Mouse (Mus musculus) kidney, adult 18-20 months (tissue): ENCODE data around the gene Col5a3.
A peak's percentile ranks its signal among the peaks of the same experiment; 100 is the strongest.

Source experiments
- DNase-seq: peaks from one replicate; pipeline ENCODE4 v3.0.0; 2021

Gene Col5a3

DNA sequence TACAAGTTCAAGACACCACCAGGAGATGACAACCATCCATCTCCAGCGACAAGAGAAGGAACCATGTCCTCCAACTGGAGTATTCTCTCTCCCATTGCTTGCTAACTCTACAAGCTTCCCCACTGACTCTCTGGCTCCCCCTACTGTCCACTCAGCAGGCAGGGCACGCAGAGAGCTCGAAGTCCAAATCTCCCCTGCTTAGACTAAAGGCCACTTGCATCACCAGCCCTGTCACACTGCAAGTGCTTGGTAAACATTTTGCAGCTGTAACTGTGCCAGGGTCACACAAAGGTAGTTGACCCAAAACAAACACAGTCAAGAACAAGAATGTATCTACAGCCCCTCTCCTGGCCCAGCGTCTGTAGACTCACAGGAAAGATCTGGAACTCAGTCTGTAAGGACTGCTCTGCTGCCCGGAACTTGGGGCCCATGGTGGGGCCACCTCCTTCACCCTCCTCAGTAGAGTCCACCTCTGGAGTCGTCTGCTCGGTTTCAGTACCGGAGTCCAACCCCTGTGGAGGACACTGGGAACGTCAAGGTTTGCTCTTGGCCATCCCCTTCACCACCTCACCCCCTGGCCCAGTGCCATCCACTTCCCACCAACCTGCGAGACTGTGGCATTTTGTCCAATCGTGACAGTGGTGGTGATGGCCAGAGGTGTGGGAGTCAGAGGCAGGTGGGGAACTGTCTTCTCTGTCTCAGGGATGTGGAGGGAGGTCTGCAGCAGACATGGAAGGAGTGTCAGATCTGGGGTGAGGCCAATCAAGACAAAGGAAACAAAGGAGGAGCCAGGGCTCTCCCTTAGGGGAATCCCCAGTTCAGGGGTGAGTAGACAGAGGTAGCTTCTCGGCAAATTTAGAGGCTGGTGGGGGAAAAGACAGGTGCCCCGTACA lies 10.4 kb downstream of the Col5a3 start:
- DNase-seq = peak; percentile 67

DNA sequence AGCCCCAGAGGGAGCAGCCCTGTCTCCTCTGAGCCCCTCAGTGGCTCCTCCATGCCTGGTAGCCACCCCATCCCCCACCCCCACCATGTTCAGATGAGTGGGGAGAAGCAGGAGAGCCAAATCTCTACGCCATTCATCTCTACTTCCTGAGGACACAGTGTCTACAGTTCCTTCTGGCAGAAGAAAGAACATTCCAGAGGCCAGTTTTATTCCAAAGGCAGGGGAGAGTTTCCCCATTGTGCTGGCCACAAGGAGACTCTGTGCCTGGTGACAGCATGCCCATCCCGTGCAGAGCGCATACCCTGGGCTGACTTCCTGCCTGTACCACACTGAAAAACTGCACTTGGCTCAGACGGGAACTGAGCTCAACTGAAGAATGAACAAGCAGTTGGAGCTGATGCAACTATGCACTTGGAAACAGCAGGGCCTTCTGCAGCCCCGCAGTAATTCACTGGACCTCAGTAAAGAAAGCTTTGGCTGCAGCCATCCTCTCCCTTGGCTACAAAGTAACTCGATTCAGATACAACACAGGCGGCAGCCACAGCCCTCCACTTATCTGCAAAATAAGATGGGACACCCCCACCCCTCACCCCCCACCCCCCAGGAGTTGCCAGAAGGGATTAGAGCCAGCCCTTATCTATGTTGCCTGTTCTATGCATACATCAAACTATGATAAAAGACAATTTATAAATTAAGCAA lies 20.6 kb downstream of the Col5a3 start:
- DNase-seq = peak; percentile 22

DNA sequence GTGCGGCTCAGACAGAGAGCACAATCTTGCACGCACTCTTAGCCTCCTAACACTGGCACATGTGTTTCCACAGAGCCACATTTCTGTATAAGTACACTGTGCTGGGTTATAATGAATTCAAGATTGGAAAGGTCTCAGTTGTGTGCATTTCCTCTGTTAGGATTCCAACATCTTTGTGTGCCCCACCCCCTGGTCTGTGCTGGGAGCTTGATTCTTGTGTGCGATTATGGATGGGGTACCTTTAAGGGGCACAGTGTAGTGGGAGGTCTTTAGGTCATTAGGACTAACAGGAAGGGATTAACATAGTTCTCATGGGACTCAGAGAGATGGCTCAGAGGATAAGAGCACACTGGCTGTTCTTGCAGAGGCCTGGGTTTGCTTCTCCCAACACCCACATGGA lies 24.5 kb downstream of the Col5a3 start:
- no peak for DNase-seq

DNA sequence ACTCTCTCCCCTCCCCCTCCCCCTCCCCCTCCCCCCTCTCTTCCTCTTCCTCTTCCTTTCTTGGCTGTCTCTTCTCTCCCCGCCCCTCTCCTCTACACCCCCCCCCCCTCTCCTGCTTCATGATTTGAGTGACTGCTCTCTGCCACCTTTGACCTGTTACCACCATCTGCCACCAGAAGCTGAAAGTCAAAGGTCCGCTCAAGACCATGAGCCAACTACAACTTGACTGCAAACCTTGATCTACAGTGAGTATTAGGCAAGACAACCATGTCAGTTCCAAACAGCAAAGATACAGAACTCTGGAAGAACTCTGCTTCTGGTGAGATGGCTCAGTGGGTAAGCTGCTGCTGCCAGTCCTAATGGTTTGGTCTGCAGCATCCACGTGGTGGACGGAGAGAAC lies 25.2 kb downstream of the Col5a3 start:
- DNase-seq = no peak

GRCm38 (mm10) chr9:20787992-20788391 lies 26.9 kb downstream of the Col5a3 start:
- no peak for DNase-seq

DNA sequence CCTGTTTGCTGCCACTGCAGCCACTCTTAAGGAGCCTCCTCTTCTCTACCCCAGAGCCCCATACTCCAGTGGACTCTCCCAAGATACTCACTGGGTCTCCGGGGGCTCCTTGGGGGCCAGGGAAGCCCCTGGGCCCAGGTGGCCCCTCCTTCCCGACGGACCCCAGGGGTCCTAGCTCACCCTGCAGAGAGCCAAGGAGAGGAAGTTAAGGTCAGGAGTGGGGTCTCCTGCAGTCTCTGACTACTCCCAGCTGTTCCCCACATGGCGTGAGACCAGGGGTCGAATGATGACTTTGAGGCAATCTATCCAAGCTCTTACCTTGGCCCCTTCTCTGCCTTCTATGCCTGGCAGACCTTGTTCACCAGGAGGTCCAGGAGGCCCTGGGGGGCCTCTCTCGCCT lies 29.8 kb downstream of the Col5a3 start:
- no peak for DNase-seq

- DNase-seq = no peak
Measured at GRCm38 (mm10) chr9:20781286-20781685, 33.6 kb downstream of the Col5a3 start.

GRCm38 (mm10) chr9:20765274-20765673 lies 49.6 kb downstream of the Col5a3 start:
- no peak for DNase-seq

DNA sequence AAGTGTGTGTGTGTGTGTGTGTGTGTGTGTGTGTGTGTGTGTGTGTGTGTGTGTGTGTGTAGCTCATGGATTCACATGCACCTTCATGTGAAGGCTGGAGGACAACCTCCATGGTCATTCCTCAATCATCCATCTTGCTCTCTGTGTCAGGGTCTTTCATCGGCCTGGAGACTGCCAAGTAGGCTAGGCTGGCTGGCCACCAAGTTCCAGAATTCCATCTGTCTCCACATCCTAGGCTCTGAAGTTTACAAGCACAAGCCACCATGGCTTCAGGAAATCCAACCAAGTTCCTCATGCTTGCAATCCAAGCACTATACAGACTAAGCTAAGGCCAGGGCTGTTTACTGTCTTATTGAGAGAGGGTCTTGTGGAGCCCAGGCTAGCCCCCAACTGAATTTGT lies 51.8 kb downstream of the Col5a3 start:
- DNase-seq = no peak

DNA sequence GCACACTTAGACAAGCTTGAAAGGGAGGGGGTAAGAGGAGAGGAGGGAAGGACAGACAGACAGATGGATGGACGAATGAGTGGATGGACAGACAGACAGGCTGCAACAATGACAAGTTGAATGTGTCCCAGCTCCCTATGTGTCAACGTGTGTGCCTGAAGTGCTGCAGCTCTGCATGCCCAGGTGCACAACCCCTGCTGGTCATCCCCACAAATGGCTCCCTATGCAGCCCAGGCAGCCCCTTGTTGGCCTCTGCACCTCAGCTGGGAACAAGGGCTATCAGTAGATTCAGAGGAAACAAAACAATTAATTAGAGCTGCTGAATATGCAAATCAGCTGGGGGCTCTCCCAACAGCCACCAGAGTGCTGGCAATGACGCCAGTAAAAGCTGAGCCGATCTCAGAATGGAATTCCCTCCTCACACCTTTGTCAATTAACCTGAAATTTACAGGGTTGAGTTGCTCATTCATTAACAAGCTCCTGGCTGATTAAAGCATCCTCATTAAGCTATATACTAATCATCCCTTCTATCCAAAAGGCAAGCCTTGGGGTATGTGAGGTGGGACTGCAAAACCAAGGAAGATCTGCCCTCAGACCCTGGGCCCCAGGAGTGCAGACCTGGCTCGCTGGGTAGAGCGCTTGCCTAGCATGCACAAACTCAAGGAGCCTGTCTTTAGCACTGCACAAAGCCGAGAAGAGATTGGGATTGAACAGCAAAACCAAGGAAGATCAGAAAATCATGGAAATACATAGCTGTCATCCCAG lies 52.5 kb downstream of the Col5a3 start:
- DNase-seq = no peak

GRCm38 (mm10) chr9:20761388-20761787 lies 53.5 kb downstream of the Col5a3 start:
- DNase-seq = no peak

- peak; percentile 54 for DNase-seq
Measured at GRCm38 (mm10) chr9:20760813-20761212, 54.1 kb downstream of the Col5a3 start.

DNA sequence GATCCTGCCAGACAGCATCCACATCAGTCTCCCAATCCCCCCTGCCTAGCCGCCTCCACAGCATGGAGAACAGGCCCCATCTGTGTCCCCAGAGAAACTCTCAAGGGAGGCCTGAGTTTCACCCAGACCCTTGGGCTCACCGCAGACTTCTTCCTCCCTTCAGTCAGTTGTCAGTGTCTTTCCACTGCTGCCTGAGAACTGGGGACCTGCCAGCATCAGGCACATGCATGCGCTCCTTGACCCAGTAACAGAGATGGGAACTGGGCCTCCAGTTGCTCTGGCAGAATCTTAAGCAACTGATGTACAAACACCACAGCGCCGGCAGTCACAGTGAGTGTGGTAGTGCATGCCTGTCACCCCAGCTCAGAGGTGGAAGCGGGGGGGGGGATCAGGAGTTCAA lies 56.0 kb downstream of the Col5a3 start:
- DNase-seq = no peak

GRCm38 (mm10) chr9:20758243-20758642 lies 56.6 kb downstream of the Col5a3 start:
- DNase-seq = no peak

- peak; percentile 68 for DNase-seq
Measured at GRCm38 (mm10) chr9:20757087-20757955, 57.5 kb downstream of the Col5a3 start.

DNA sequence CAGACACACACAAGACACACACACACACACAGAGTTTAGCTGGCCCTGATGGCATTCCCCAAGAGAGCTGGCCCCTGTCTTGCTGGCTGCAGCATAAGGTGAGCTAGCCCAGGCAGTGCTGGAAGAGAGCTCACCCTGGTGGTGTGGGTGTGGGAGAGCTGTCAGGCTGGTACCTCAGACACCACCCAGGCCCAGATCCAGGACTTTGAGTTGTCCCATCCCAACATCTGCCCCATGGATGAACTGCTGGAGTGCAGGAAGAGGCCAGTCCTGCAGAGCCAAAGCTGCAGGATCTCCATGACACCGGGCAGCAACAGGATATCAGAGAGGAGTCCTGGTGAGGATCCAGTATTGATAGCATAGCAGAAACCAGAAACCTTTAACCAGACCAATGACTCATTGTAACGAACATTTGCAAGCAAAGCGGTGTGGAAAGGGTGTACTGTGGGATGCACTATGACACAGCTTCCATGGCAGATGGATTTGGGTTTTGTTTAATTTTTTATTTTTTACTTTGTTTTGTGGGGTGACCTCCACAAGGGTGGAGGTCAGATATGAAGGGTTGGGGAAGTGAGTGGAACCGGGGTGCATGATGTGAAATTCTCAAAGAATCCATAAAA lies 58.7 kb downstream of the Col5a3 start:
- DNase-seq = no peak

DNA sequence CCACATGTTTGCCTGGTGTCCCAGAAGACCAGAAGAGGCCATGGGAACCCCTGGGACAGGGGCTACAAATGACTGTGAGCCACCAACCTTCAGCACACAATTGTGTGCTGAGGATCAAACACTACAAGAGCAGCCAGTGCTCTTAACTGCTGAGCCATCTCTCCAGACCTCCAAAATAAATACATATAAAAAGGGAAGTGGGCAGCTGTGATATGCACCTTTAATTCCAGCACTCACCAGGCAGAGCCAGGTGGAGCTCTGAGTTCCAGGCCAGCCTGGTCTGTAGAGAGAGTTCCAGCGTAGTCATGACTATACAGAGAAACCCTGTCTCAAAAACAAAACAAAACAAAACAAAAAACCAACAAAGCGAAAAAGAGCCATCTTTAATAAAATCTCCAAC lies 60.5 kb downstream of the Col5a3 start:
- DNase-seq = no peak

DNA sequence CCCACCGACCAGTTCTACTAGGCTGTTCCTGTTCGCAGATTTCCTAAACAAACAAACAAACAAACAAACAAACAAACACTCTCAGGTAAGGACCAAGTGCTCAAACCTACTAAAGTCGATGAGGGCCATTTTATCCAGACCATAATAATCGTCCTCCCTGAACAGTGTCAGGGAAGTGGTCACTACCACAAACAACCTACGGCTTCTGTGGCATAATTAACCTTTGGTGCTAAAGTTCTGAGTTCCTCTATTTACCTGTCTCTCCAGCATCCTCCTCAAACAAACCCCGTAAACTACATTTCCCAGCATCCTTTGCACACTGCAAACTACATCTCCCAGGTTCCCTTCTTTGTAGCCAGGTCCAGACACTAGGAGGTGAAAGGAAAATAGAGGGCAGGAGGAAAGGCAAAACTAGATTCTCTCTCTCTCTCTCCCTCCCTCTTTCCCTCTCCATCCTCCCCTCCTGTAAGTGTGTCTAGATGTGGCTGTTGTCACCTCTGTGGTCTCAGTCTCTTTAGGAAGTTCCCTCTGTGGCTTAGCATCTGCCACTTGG lies 63.3 kb downstream of the Col5a3 start:
- DNase-seq = no peak

DNA sequence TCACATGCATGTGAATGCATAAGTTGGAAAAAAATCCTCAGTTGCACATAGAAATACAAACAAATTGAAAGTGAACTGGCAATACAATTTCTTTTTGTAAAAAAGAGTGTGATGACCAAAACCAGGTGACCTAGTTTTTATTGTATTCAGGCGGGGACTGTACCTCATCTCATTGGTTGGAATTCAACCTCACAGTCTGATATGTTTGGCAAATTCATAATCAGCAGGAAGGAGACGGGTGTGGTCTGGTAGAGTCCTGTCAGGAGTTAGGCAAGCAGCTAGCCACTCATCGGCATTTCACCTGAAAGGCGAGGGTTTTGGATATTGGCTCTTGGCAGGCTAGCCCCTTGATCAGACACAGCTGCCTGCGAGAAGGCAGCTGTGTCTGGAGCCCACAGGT lies 65.7 kb downstream of the Col5a3 start:
- no peak for DNase-seq

DNA sequence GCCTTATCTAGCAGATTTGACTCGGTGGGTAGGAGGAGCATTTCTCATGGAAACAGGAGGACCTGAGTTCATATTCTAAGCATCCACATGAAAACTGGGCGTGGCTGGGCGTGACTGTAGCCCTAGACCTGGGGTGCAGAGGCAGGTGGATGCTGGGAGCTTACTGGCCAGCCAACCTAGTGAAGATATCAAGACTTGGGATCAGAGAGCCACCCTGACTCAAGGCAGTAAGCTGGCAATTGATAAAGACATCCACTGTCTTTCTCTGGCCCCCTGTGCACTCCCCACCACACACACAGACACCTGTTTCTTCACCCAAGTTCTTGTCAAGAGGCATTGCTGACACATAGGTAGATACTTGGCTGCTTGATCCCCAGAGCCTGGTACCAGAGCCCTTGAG lies 66.3 kb downstream of the Col5a3 start:
- no peak for DNase-seq

DNA sequence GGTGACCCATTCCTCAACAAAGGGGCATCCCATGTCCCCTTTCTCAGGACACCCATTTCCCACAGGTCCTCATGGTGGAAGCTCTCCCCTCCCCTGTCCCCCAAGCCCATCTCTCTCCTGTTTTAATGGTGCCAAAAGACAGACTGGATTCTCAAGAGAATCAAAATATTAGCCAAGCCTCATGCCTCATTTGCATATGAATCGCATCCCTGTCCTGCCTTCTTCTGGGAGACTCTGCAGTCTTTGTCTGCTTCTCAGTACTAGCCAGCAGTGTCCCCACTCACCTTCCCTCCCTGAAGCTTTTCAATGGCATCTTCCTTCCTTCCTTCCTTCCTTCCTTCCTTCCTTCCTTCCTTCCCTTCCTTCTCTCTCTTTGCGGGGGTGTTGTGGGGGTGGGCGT lies 67.2 kb downstream of the Col5a3 start:
- no peak for DNase-seq
